Mouse (Mus musculus) CH12.LX (cell line): ENCODE results near the gene Ifi35. TPM values are rescaled to one million over a fixed set of nuclear protein-coding genes. Genes with fewer than 3 reads are reported as not detected.

Experiments
- DNase-seq: peaks from one replicate; pipeline ENCODE4 v3.0.0-alpha.2; 2013; ENCODE audit errors: extremely low read depth
- H3K27ac ChIP-seq: 2 replicates; pipeline ENCODE4 v1.5.1; 2012; ENCODE audit warnings: low read depth, mild to moderate bottlenecking, control low read depth, moderate library complexity; ENCODE audit not compliant: insufficient read depth
- H3K27me3 ChIP-seq: replicated peaks from 2 replicates; pipeline ENCODE3; 2012; ENCODE audit warnings: inconsistent platforms
- H3K36me3 ChIP-seq, 2 experiments: replicated peaks in 1 of 2; 2 replicates each; pipeline versions ENCODE3 to v1.6.1; 2012; ENCODE audit warnings: inconsistent platforms in 1 of 2, low read length in 1 of 2, mild to moderate bottlenecking in 1 of 2, mixed read lengths in 1 of 2, moderate library complexity in 1 of 2; ENCODE audit not compliant: control insufficient read depth in 1 of 2, insufficient read depth in 1 of 2
- H3K4me1 ChIP-seq, 2 experiments: 2 replicates each; pipeline ENCODE4 v1.6.1; 2012; ENCODE audit warnings: inconsistent platforms in 1 of 2, moderate library complexity in 1 of 2; ENCODE audit not compliant: insufficient read depth in 2 of 2, control insufficient read depth in 1 of 2
- H3K4me2 ChIP-seq: 2 replicates; pipeline ENCODE4 v1.6.1; 2012; ENCODE audit warnings: low read depth, mild to moderate bottlenecking, control low read depth; ENCODE audit not compliant: poor library complexity, insufficient read depth, severe bottlenecking
- H3K4me3 ChIP-seq, 3 experiments: fragments of 150-350 bp in 1 of 3; sonication (generic) in 1 of 3; replicated peaks in 1 of 3; 2 replicates each; pipeline versions ENCODE3 to v1.5.1; 2011 to 2012; ENCODE audit warnings: low read depth in 2 of 3, low read length in 2 of 3, mild to moderate bottlenecking in 2 of 3, moderate library complexity in 2 of 3, control low read depth in 1 of 3, improper control_type of control experiment in 1 of 3, inconsistent platforms in 1 of 3, mixed read lengths in 1 of 3; ENCODE audit not compliant: poor library complexity in 1 of 3
- H3K79me2 ChIP-seq: replicated peaks from 2 replicates; pipeline ENCODE4 v1.6.1; 2012; ENCODE audit warnings: mild to moderate bottlenecking, moderate library complexity; ENCODE audit not compliant: control insufficient read depth, poor library complexity, insufficient read depth, severe bottlenecking; ENCODE audit errors: extremely low read depth
- H3K9ac ChIP-seq: 2 replicates; pipeline ENCODE4 v1.6.1; 2012; ENCODE audit warnings: low read depth, mild to moderate bottlenecking, control low read depth, moderate library complexity; ENCODE audit not compliant: insufficient read depth
- H3K9me3 ChIP-seq: replicated peaks from 2 replicates; pipeline ENCODE3; 2012; ENCODE audit warnings: low read length, inconsistent platforms, mixed read lengths
- CTCF ChIP-seq, 2 experiments: IDR thresholded peaks in 1 of 2; conservative IDR thresholded peaks in 1 of 2; 2 replicates each; pipeline ENCODE4 v1.5.1; 2011 to 2012; ENCODE audit warnings: low read depth in 2 of 2, low read length in 2 of 2, improper control_type of control experiment in 1 of 2, inconsistent platforms in 1 of 2, mild to moderate bottlenecking in 1 of 2, moderate library complexity in 1 of 2
- ETS1 ChIP-seq: conservative IDR thresholded peaks from 2 replicates; pipeline ENCODE4 v1.6.1; 2012; ENCODE audit warnings: low read depth, mild to moderate bottlenecking, inconsistent platforms, low read length, improper control_type of control experiment, moderate library complexity
- HCFC1 ChIP-seq: IDR thresholded peaks from 2 replicates; pipeline ENCODE4 v1.6.1; 2012; ENCODE audit warnings: low read depth, mild to moderate bottlenecking, inconsistent platforms, low read length, improper control_type of control experiment
- JUND ChIP-seq: conservative IDR thresholded peaks from 2 replicates; pipeline ENCODE4 v1.6.1; 2011; ENCODE audit warnings: low read depth, low read length, improper control_type of control experiment
- KAT2A ChIP-seq: IDR thresholded peaks from 2 replicates; pipeline ENCODE4 v1.6.1; 2012; ENCODE audit warnings: low read length, improper control_type of control experiment, inconsistent platforms; ENCODE audit not compliant: insufficient replicate concordance
- MAX ChIP-seq: IDR thresholded peaks from 2 replicates; pipeline ENCODE4 v1.6.1; 2011; ENCODE audit warnings: low read length, improper control_type of control experiment
- MAZ ChIP-seq: IDR thresholded peaks from 2 replicates; pipeline ENCODE4 v1.6.1; 2012; ENCODE audit warnings: low read depth, mild to moderate bottlenecking, inconsistent platforms, low read length, improper control_type of control experiment, moderate library complexity
- NRF1 ChIP-seq: IDR thresholded peaks from 2 replicates; pipeline ENCODE4 v1.6.1; 2014; ENCODE audit warnings: low read depth, mild to moderate bottlenecking, inconsistent platforms, low read length, improper control_type of control experiment, moderate library complexity
- RAD21 ChIP-seq: IDR thresholded peaks from 2 replicates; pipeline ENCODE4 v1.6.1; 2011; ENCODE audit warnings: low read depth, mild to moderate bottlenecking, low read length, improper control_type of control experiment, moderate library complexity
- RCOR1 ChIP-seq: conservative IDR thresholded peaks from 2 replicates; pipeline ENCODE4 v1.6.1; 2012; ENCODE audit warnings: low read depth, mild to moderate bottlenecking, inconsistent platforms, low read length, improper control_type of control experiment
- SIN3A ChIP-seq: IDR thresholded peaks from 2 replicates; pipeline ENCODE4 v1.6.1; 2012; ENCODE audit warnings: low read length, improper control_type of control experiment, inconsistent platforms
- SMC3 ChIP-seq: IDR thresholded peaks from 2 replicates; pipeline ENCODE4 v1.6.1; 2011; ENCODE audit warnings: low read depth, low read length, improper control_type of control experiment
- TCF12 ChIP-seq: IDR thresholded peaks from 2 replicates; pipeline ENCODE4 v1.6.1; 2014; ENCODE audit warnings: low read depth, mild to moderate bottlenecking, inconsistent platforms, low read length, improper control_type of control experiment
- USF1 ChIP-seq: IDR thresholded peaks from 2 replicates; pipeline ENCODE4 v1.6.1; 2014; ENCODE audit warnings: low read depth, mild to moderate bottlenecking, inconsistent platforms, low read length, improper control_type of control experiment
- USF2 ChIP-seq: conservative IDR thresholded peaks from 2 replicates; pipeline ENCODE4 v1.6.1; 2011; ENCODE audit warnings: low read depth, low read length, improper control_type of control experiment
- ZNF384 ChIP-seq: IDR thresholded peaks from 2 replicates; pipeline ENCODE4 v1.6.1; 2012; ENCODE audit warnings: low read depth, low read length, improper control_type of control experiment, inconsistent platforms
- dilution Hi-C: fragments of 300-500 bp; cut with MboI; formaldehyde crosslinking; loops from 2 replicates; pipeline ENCODE4 v1.14.3; 2020; ENCODE audit warnings: low sequenced_read_pairs; ENCODE audit not compliant: extremely low pct_unique_long_range_greater_than_20kb, extremely low pct_ligation_motif_present
- in situ Hi-C: fragments of 300-500 bp; cut with MboI; formaldehyde crosslinking; loops from 3 replicates; pipeline ENCODE4 v1.14.3; 2019; ENCODE audit warnings: low sequenced_read_pairs, low pct_ligation_motif_present, low pct_unique_long_range_greater_than_20kb, mixed read lengths
- polyA plus RNA-seq: library from polyadenylated mRNA; unstranded; fragments of >175 nt; gene quantifications from 2 replicates; pipeline ENCODE4 v1.2.1, GENCODE M21; 2012; ENCODE audit warnings: low read depth; ENCODE audit not compliant: insufficient read length
- total RNA-seq, 2 experiments: library from RNA; depleted of rRNA; stranded (reverse); fragments of 300-350 nt in 1 of 2; fragments of >200 nt in 1 of 2; gene quantifications; 2 replicates each; pipeline ENCODE4 v1.2.3; 2012 to 2014

Gene Ifi35
- total and polyA plus RNA-seq, 3 experiments = 49.3 to 79.1 (median 63.7) TPM

- no peak for TF ChIP-seq NRF1
- no peak for TF ChIP-seq TCF12
- TF ChIP-seq CTCF (conservative IDR thresholded peaks at IDR 0.05 in 1 of 2, IDR thresholded peaks at IDR 0.05 in 1 of 2; ENCODE audit: low read depth in 2 of 2, low read length in 2 of 2) = no peak
- TF ChIP-seq ZNF384 = no peak
- TF ChIP-seq SMC3 = no peak
- dilution Hi-C loops = no loop called here
- Histone ChIP-seq H3K9ac (no peak overlapping the region), H3K36me3 (peaks cover 48 to 87% of the 10 kb centered on the region in 2 experiments), H3K9me3 (no peaks in the 10 kb centered on the region), H3K4me2 (no peak overlapping the region), H3K4me3 (no peak overlapping the region), H3K4me1 (peaks cover 9 to 44% of the 10 kb centered on the region in 2 experiments), H3K27ac (no peak overlapping the region), H3K79me2 (no peaks in the 10 kb centered on the region), H3K27me3 (no peaks in the 10 kb centered on the region)
- in situ Hi-C loops = no loop called here
- DNase-seq = no peak
These were observed 10.0 kb downstream of the Ifi35 start for GRCm38 (mm10) chr11:101458217-101458616.

- Histone ChIP-seq H3K4me2 (no peak overlapping the region), H3K4me1 (peaks cover 18 to 50% of the 10 kb centered on the region in 2 experiments), H3K9ac (no peak overlapping the region), H3K4me3 (no peak overlapping the region), H3K36me3 (peaks cover 48 to 74% of the 10 kb centered on the region in 2 experiments), H3K27me3 (no peaks in the 10 kb centered on the region), H3K9me3 (no peaks in the 10 kb centered on the region), H3K27ac (no peak overlapping the region), H3K79me2 (no peaks in the 10 kb centered on the region)
- TF ChIP-seq ZNF384 (no peak), USF1 (no peak), MAX (no peak), MAZ (no peak), KAT2A (no peak), USF2 (no peak), HCFC1 (no peak), RAD21 (no peak), JUND (no peak), RCOR1 (no peak), SIN3A (no peak), ETS1 (no peak)
- in situ Hi-C loops (no loop called here), dilution Hi-C loops (no loop called here)
- DNase-seq = no peak
These were observed 11.5 kb downstream of the Ifi35 start for GRCm38 (mm10) chr11:101459716-101460115.
